Mouse (Mus musculus) myocyte (in vitro differentiated cells): ENCODE measurements around the gene Gabbr1. TPM values are rescaled to one million over a fixed set of nuclear protein-coding genes. Genes with fewer than 3 reads are reported as not detected.

Source experiments
- H3K27me3 ChIP-seq: one replicate; pipeline ENCODE4 v1.6.1; 2011; ENCODE audit not compliant: control insufficient read depth, insufficient read depth, insufficient read length
- H3K36me3 ChIP-seq: one replicate; pipeline ENCODE4 v1.6.1; 2011; ENCODE audit not compliant: control insufficient read depth, insufficient read depth
- H3K4me2 ChIP-seq: one replicate; pipeline ENCODE4 v1.6.1; 2011; ENCODE audit warnings: low read depth, control low read depth
- H3K4me3 ChIP-seq: one replicate; pipeline ENCODE4 v1.5.1; 2011; ENCODE audit warnings: mild to moderate bottlenecking, control low read depth, moderate library complexity
- H3K79me2 ChIP-seq: one replicate; pipeline ENCODE4 v1.6.1; 2011; ENCODE audit not compliant: control insufficient read depth, insufficient read depth
- H3ac ChIP-seq: one replicate; pipeline ENCODE4 v1.6.1; 2011; ENCODE audit not compliant: control insufficient read depth, insufficient read length
- CEBPB ChIP-seq: IDR thresholded peaks from 2 replicates; pipeline ENCODE4 v1.6.1; 2011; ENCODE audit warnings: mild to moderate bottlenecking, moderate library complexity; ENCODE audit not compliant: poor library complexity, insufficient read depth, severe bottlenecking
- E2F4 ChIP-seq: IDR thresholded peaks from one replicate; pipeline ENCODE4 v1.6.1; 2011; ENCODE audit warnings: mild to moderate bottlenecking, control low read depth, moderate library complexity; ENCODE audit not compliant: insufficient read depth
- MAX ChIP-seq: IDR thresholded peaks from one replicate; pipeline ENCODE4 v1.6.1; 2011; ENCODE audit warnings: low read depth, mild to moderate bottlenecking, control low read depth
- MYOD1 ChIP-seq, 3 experiments: IDR thresholded peaks; one replicate each; pipeline ENCODE4 v1.6.1; 2011; ENCODE audit warnings: control low read depth in 2 of 3, low read depth in 2 of 3, mild to moderate bottlenecking in 2 of 3, moderate library complexity in 1 of 3; ENCODE audit not compliant: insufficient read length in 2 of 3, control insufficient read depth in 1 of 3
- MYOG ChIP-seq, 3 experiments: IDR thresholded peaks; one replicate each; pipeline ENCODE4 v1.6.1; 2011; ENCODE audit warnings: control low read depth in 2 of 3, low read depth in 2 of 3, mild to moderate bottlenecking in 2 of 3; ENCODE audit not compliant: insufficient read length in 2 of 3, control insufficient read depth in 1 of 3, insufficient read depth in 1 of 3
- POLR2A ChIP-seq: IDR thresholded peaks from one replicate; pipeline ENCODE4 v1.6.1; 2011; ENCODE audit warnings: low read depth, mild to moderate bottlenecking, control low read depth, moderate library complexity; ENCODE audit not compliant: insufficient read length
- POLR2AphosphoS2 ChIP-seq: IDR thresholded peaks from one replicate; pipeline ENCODE4 v1.6.1; 2011; ENCODE audit warnings: low read depth, control low read depth; ENCODE audit not compliant: insufficient read length
- REST ChIP-seq: IDR thresholded peaks from one replicate; pipeline ENCODE4 v1.6.1; 2011; ENCODE audit warnings: mild to moderate bottlenecking, control low read depth, moderate library complexity; ENCODE audit not compliant: insufficient read depth, insufficient read length
- SRF ChIP-seq: IDR thresholded peaks from one replicate; pipeline ENCODE4 v1.6.1; 2011; ENCODE audit warnings: low read depth; ENCODE audit not compliant: control insufficient read depth, insufficient read length
- TCF12 ChIP-seq: IDR thresholded peaks from one replicate; pipeline ENCODE4 v1.6.1; 2011; ENCODE audit warnings: mild to moderate bottlenecking, control low read depth; ENCODE audit not compliant: poor library complexity, insufficient read depth, severe bottlenecking
- TCF3 ChIP-seq: IDR thresholded peaks from one replicate; pipeline ENCODE4 v1.6.1; 2011; ENCODE audit warnings: low read depth, control low read depth; ENCODE audit not compliant: insufficient read length
- USF1 ChIP-seq: IDR thresholded peaks from one replicate; pipeline ENCODE4 v1.6.1; 2011; ENCODE audit warnings: low read depth, mild to moderate bottlenecking, control low read depth, moderate library complexity
- polyA plus RNA-seq: library from polyadenylated mRNA; unstranded; fragments of >200 nt; fragmentation: generic; extraction: Trizol; gene quantifications from one replicate; pipeline ENCODE4 v1.2.1, GENCODE M21; 2012; ENCODE audit warnings: missing spikeins

The Gabbr1 gene
- polyA plus RNA-seq, 1 experiment: 15.9 TPM

DNA sequence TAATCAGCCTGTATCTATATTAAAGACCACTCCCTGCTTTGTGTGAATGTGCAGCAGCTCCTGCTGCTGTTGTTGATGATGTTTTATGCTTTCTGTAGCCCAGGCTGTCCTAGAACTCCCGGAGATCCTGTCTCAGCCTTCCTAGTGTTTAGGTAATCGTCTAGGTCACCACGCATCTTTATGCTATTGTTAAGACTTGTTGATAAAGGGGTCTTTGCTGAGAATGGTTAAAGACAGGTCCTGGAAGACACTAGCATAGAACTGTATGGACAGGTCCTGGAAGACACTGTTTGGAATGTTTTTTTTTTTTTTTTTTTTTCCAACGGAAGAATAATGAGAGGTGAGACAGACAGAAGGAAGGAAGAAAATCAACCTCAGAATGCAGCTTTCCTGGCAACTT is 42.4 kb upstream of the Gabbr1 start:
- Histone ChIP-seq H3ac (no peak overlapping the region), H3K79me2 (no peaks in the 10 kb centered on the region), H3K27me3 (no peaks in the 10 kb centered on the region), H3K4me2 (peak overlapping the region; percentile 61), H3K36me3 (no peaks in the 10 kb centered on the region), H3K4me3 (peak overlapping the region; percentile 59)
- no peak for TF ChIP-seq E2F4
- TF ChIP-seq USF1: no peak
- no peak for TF ChIP-seq TCF3
- TF ChIP-seq POLR2AphosphoS2: no peak
- TF ChIP-seq TCF12: no peak
- no peak for TF ChIP-seq MAX
- no peak for TF ChIP-seq REST
- no peak for TF ChIP-seq POLR2A
- TF ChIP-seq MYOG (IDR thresholded peaks at IDR 0.05; ENCODE audit: control insufficient read depth in 1 of 3, insufficient read depth in 1 of 3, insufficient read length in 2 of 3, low read depth in 2 of 3): no peak
- TF ChIP-seq SRF: no peak
- TF ChIP-seq CEBPB: no peak
- TF ChIP-seq MYOD1 (IDR thresholded peaks at IDR 0.05; ENCODE audit: control insufficient read depth in 1 of 3, insufficient read length in 2 of 3, low read depth in 2 of 3): no peak

DNA sequence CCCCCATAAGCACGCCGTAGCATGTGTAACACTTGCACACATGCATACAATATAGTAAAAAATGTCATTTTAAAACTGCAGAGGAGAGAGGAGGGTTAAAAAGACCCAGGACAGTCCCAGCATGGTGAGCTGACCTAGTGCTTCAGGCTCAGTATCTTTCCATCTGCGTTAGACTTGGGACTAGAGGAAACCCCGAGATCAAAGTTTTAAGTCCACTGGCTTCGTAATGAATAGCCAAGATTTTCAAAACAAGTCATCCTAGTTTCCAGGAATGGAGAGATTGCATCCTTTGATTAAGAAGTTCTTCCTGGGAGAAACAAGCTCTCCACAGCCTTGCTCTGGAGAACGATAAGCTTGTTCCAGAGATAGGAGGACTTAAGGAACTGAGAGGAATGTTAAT is 37.6 kb upstream of the Gabbr1 start:
- peaks cover 9% of the 10 kb centered on the region for H3K36me3 ChIP-seq
- H3K27me3 ChIP-seq: no peaks in the 10 kb centered on the region
- no peak overlapping the region for H3ac ChIP-seq

DNA sequence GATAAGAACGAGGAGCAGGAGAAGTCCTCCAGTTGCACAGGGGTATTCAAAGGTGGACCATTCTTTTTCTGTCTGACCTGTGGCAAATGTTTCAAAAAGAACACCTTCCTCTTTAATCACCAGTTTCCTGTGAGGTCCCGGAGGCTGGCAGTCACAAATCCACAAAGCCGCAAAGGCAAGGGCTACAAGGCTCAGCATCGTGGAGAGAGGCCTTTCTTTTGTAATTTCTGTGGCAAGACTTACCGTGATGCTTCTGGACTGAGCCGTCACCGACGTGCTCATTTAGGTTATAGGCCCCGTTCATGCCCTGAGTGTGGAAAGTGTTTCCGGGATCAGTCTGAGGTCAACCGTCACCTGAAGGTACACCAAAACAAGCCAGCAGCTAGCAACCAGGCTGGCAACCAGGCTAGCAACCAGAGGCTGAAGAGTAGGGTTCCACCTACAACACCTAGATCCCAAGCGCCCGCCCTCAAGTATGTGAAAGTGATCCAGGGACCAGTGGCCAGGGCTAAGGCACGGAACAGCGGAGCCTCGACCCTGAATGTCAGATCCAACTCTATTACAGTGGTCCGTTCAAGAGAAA is 36.2 kb upstream of the Gabbr1 start:
- no peaks in the 10 kb centered on the region for H3K27me3 ChIP-seq
- no peak overlapping the region for H3K4me3 ChIP-seq
- no peak overlapping the region for H3ac ChIP-seq
- TF ChIP-seq MYOG (IDR thresholded peaks at IDR 0.05; ENCODE audit: control insufficient read depth in 1 of 3, insufficient read depth in 1 of 3, insufficient read length in 2 of 3, low read depth in 2 of 3): no peak
- TF ChIP-seq MAX: no peak
- TF ChIP-seq MYOD1 (IDR thresholded peaks at IDR 0.05; ENCODE audit: control insufficient read depth in 1 of 3, insufficient read length in 2 of 3, low read depth in 2 of 3): no peak
- TF ChIP-seq SRF: no peak
- TF ChIP-seq TCF12: no peak
- TF ChIP-seq REST: no peak
- no peak for TF ChIP-seq POLR2A
- no peak for TF ChIP-seq POLR2AphosphoS2
- no peak for TF ChIP-seq TCF3
- TF ChIP-seq CEBPB: no peak
- TF ChIP-seq USF1: no peak
- no peak for TF ChIP-seq E2F4
- H3K36me3 ChIP-seq: peaks cover 9% of the 10 kb centered on the region
- H3K79me2 ChIP-seq: no peaks in the 10 kb centered on the region
- no peak overlapping the region for H3K4me2 ChIP-seq

More for the DNA sequence above, 37.6 kb upstream of the Gabbr1 start:
- Histone ChIP-seq H3K4me3 (no peak overlapping the region), H3K4me2 (no peak overlapping the region), H3K79me2 (no peaks in the 10 kb centered on the region)
- TF ChIP-seq POLR2AphosphoS2 (no peak), MYOG (IDR thresholded peaks at IDR 0.05; ENCODE audit: control insufficient read depth in 1 of 3, insufficient read depth in 1 of 3, insufficient read length in 2 of 3, low read depth in 2 of 3) (no peak), TCF12 (no peak), E2F4 (no peak), SRF (no peak), CEBPB (no peak), POLR2A (no peak), REST (no peak), MAX (no peak), MYOD1 (IDR thresholded peaks at IDR 0.05; ENCODE audit: control insufficient read depth in 1 of 3, insufficient read length in 2 of 3, low read depth in 2 of 3) (no peak), TCF3 (no peak), USF1 (no peak)

DNA sequence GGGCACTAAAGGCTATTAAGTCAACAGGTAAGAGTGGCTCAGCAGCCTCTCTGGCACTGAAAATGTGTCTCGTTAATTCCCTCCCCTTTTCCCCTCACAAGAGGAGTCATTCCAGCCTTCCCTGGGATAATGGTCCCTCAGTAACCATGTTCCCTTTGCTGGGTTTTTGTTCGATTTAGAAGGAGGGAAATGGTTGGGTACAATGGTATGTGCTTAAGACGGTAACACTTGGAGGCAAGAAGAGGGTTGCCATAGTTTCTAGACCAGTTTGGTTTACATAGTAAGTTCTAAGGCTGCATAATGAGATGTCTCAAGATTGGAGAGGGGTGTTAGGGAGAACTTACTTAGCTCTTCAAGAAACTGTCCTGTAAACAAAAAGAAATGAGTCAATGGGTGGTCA is 34.0 kb upstream of the Gabbr1 start:
- TF ChIP-seq TCF3 (no peak), POLR2A (no peak), E2F4 (no peak), SRF (no peak), USF1 (no peak), MYOD1 (IDR thresholded peaks at IDR 0.05; ENCODE audit: control insufficient read depth in 1 of 3, insufficient read length in 2 of 3, low read depth in 2 of 3) (no peak), MAX (no peak), TCF12 (no peak), MYOG (IDR thresholded peaks at IDR 0.05; ENCODE audit: control insufficient read depth in 1 of 3, insufficient read depth in 1 of 3, insufficient read length in 2 of 3, low read depth in 2 of 3) (no peak), REST (no peak), CEBPB (no peak), POLR2AphosphoS2 (no peak)
- Histone ChIP-seq H3K36me3 (peaks cover 9% of the 10 kb centered on the region), H3K27me3 (no peaks in the 10 kb centered on the region)

DNA sequence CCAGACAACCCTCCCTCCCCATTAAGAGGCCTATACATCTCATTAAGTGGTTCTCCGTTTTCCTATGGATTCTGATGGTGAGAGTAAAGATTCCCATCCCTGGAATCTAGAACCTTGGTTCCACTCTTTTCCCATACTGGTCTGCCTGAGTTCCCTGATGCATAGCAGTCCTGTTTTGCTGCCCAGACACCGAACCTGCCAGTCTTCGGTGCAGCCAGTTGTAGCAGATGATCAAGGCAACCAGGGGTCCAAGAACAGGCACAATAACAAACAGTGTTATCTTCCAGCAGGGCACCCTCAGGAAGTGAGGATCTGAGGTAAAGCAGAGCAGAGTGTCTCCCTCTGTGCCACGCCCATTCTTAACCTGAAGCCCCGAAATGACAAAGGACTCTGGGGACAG is 33.6 kb upstream of the Gabbr1 start:
- H3K36me3 ChIP-seq: peaks cover 9% of the 10 kb centered on the region
- no peaks in the 10 kb centered on the region for H3K79me2 ChIP-seq
- no peak overlapping the region for H3ac ChIP-seq
- no peak for TF ChIP-seq POLR2AphosphoS2
- no peak for TF ChIP-seq POLR2A
- no peak for TF ChIP-seq MYOD1 (IDR thresholded peaks at IDR 0.05; ENCODE audit: control insufficient read depth in 1 of 3, insufficient read length in 2 of 3, low read depth in 2 of 3)
- TF ChIP-seq REST: no peak
- TF ChIP-seq TCF3: no peak
- no peak for TF ChIP-seq MAX
- TF ChIP-seq SRF: no peak
- TF ChIP-seq CEBPB: no peak
- no peak for TF ChIP-seq USF1
- no peak for TF ChIP-seq MYOG (IDR thresholded peaks at IDR 0.05; ENCODE audit: control insufficient read depth in 1 of 3, insufficient read depth in 1 of 3, insufficient read length in 2 of 3, low read depth in 2 of 3)
- TF ChIP-seq E2F4: no peak
- TF ChIP-seq TCF12: no peak
- H3K27me3 ChIP-seq: no peaks in the 10 kb centered on the region
- H3K4me3 ChIP-seq: no peak overlapping the region
- no peak overlapping the region for H3K4me2 ChIP-seq

More for the DNA sequence above, 34.0 kb upstream of the Gabbr1 start:
- Histone ChIP-seq H3ac (no peak overlapping the region), H3K4me2 (no peak overlapping the region), H3K4me3 (no peak overlapping the region), H3K79me2 (no peaks in the 10 kb centered on the region)
